Mouse (Mus musculus) stomach, embryonic 16.5 days (tissue): ENCODE results near the gene Bola2. TPM values are rescaled to one million over a fixed set of nuclear protein-coding genes. Genes with fewer than 3 reads are reported as not detected.

Experiments
- ATAC-seq: fragments of 200-750 bp; cut with Nextera tagmentation; 2 replicates; pipeline ENCODE4 v1.8.0; 2017; ENCODE audit warnings: moderate number of reproducible peaks, moderate TSS enrichment; ENCODE audit not compliant: insufficient read depth, low FRiP score
- H3K27ac ChIP-seq: fragments of 300-500 bp; sonication (generic); 2 replicates; pipeline ENCODE4 v1.5.1; 2014; ENCODE audit warnings: low read length
- H3K27me3 ChIP-seq: fragments of 300-500 bp; sonication (generic); 2 replicates; pipeline ENCODE4 v1.6.1; 2014; ENCODE audit warnings: low read length, control low read depth, mixed read lengths; ENCODE audit not compliant: control insufficient read depth, insufficient read depth
- H3K36me3 ChIP-seq: fragments of 300-500 bp; sonication (generic); 2 replicates; pipeline ENCODE4 v1.6.1; 2014; ENCODE audit warnings: low read length; ENCODE audit not compliant: control insufficient read depth, insufficient read depth
- H3K4me1 ChIP-seq: fragments of 300-500 bp; sonication (generic); 2 replicates; pipeline ENCODE4 v1.6.1; 2014; ENCODE audit warnings: low read length, control low read depth, mixed read lengths; ENCODE audit not compliant: control insufficient read depth, insufficient read depth
- H3K4me2 ChIP-seq: fragments of 300-500 bp; sonication (generic); 2 replicates; pipeline ENCODE4 v1.6.1; 2014; ENCODE audit warnings: low read depth, low read length, mixed read lengths
- H3K4me3 ChIP-seq: fragments of 300-500 bp; sonication (generic); replicated peaks from 2 replicates; pipeline ENCODE4 v1.5.1; 2014; ENCODE audit warnings: mild to moderate bottlenecking, low read length
- H3K9ac ChIP-seq: fragments of 300-500 bp; sonication (generic); 2 replicates; pipeline ENCODE4 v1.6.1; 2014; ENCODE audit warnings: low read length
- H3K9me3 ChIP-seq: fragments of 300-500 bp; sonication (generic); replicated peaks from 2 replicates; pipeline ENCODE4 v1.6.1; 2016; ENCODE audit warnings: low read length, control low read depth; ENCODE audit not compliant: control insufficient read depth
- WGBS: fragments of 180-500 bp; shearing (Covaris S2); extraction: QIAGEN DNeasy Blood & Tissue Kit; methylation state at CpG from one replicate; pipeline ENCODE4 v1.1.7; 2014; 5-methylcytosine and 5-hydroxymethylcytosine counted together
- polyA plus RNA-seq: library from polyadenylated mRNA; unstranded; fragments of >200 nt; fragmentation: Nextera tagmentation; extraction: Ambion mirVana; gene quantifications from 2 replicates; pipeline ENCODE4 v1.2.1, GENCODE M21; 2015

Gene Bola2
- polyA plus RNA-seq, 1 experiment from 2014 or later, result 107 TPM

GRCm38 (mm10) chr7:126693781-126694180 lies 1.4 kb upstream of the Bola2 start:
- H3K27ac ChIP-seq, result no peak overlapping the region
- peaks cover 14% of the 10 kb centered on the region for H3K4me1 ChIP-seq
- no peaks in the 10 kb centered on the region for H3K27me3 ChIP-seq
- no peak overlapping the region for H3K4me2 ChIP-seq
- no peaks in the 10 kb centered on the region for H3K9me3 ChIP-seq
- H3K4me3 ChIP-seq, result no peak overlapping the region
- peaks cover 12% of the 10 kb centered on the region; the same call in 1 of the 2 replicates for H3K36me3 ChIP-seq
- no peak for ATAC-seq
- H3K9ac ChIP-seq, result no peak overlapping the region
- 78% methylated on average over 7 of the region's 7 CpGs for WGBS

GRCm38 (mm10) chr7:126694441-126695051 lies 655 bp upstream of the Bola2 start:
- Histone ChIP-seq H3K9me3 (no peaks in the 10 kb centered on the region), H3K4me2 (peak overlapping the region; percentile 55), H3K4me3 (peak overlapping the region; percentile 70), H3K27ac (no peak overlapping the region; the same call in 1 of the 2 replicates), H3K9ac (peak overlapping the region; percentile 63; the same call in 1 of the 2 replicates), H3K36me3 (peaks cover 12% of the 10 kb centered on the region; the same call in 1 of the 2 replicates), H3K27me3 (no peaks in the 10 kb centered on the region), H3K4me1 (peaks cover 14% of the 10 kb centered on the region)
- no peak for ATAC-seq
- 44% methylated on average over 10 of the region's 10 CpGs for WGBS

GRCm38 (mm10) chr7:126695631-126696207 lies 518 bp downstream of the Bola2 start, which contains the start of gene Slx1b:
TSS of gene Slx1b (minus strand) at chr7:126695784.
- peak within 1 kb of the TSS; percentile 96 for H3K27ac ChIP-seq
- H3K9ac ChIP-seq, result peak within 1 kb of the TSS; percentile 90
- ATAC-seq, result peak; percentile 96
- H3K4me1 ChIP-seq, result peaks cover 14% of the 10 kb centered on the region
- H3K9me3 ChIP-seq, result no peaks in the 10 kb centered on the region
- WGBS, result under 1% methylated on average over 40 of the region's 40 CpGs
- peaks cover 12% of the 10 kb centered on the region; the same call in 1 of the 2 replicates for H3K36me3 ChIP-seq
- H3K27me3 ChIP-seq, result no peaks in the 10 kb centered on the region
- peak within 1 kb of the TSS; percentile 70 for H3K4me3 ChIP-seq
- peak within 1 kb of the TSS; percentile 91 for H3K4me2 ChIP-seq

DNA sequence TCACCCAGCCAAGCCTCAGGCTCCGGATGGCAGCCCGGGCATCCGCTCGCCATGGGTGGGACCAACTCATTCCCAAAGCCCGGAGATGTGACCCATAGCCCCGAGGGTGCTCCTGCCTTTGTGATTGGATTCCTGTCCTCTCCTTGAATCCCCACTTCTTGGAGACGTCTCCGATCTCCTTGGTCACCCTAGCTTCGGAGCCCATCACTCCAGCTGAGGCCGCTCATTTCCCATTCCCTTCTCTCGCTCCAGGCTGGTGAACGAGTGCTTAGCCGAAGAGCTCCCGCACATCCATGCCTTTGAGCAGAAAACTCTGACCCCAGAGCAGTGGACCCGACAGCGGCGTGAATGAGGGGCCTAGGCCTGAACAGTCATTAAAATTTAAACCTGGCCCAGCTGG lies 1.1 kb downstream of the Bola2 start:
- peak overlapping the region; percentile 83 for H3K9ac ChIP-seq
- peaks cover 9% of the 10 kb centered on the region; the same call in 1 of the 2 replicates for H3K36me3 ChIP-seq
- no peaks in the 10 kb centered on the region for H3K9me3 ChIP-seq
- ATAC-seq, result 0 out of 2 replicates have a peak, but pooled peaks have one; percentile 3
- H3K27me3 ChIP-seq, result no peaks in the 10 kb centered on the region
- peak overlapping the region; percentile 70 for H3K4me3 ChIP-seq
- 4% methylated on average over 17 of the region's 17 CpGs for WGBS
- H3K4me1 ChIP-seq, result peaks cover 19% of the 10 kb centered on the region
- peak overlapping the region; percentile 91 for H3K4me2 ChIP-seq
- no peak overlapping the region for H3K27ac ChIP-seq

DNA sequence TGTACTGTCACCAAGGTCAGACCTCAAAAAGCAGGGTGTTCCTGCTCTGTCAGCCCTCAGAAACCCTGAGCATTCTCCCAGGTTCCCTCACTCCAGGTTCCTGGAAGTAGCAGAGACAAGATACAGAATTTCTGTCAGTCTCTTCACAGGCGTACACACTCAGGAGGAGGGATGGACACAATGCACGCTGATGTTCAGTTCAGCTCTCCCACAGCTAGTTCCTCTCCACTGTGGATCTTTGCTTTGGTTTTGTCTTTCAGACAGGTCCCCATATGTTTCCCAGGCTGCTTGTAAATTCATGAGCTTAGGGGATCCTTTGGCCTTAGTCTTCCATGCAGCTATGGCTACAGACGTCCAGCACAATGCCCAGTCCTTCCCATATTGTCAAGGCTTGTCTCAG lies 1.7 kb downstream of the Bola2 start:
- Histone ChIP-seq H3K4me3 (peak overlapping the region; percentile 70), H3K27me3 (no peaks in the 10 kb centered on the region), H3K36me3 (0 out of 2 replicates have a peak, but pooled peaks cover 5% of the 10 kb centered on the region), H3K4me2 (peak overlapping the region; percentile 91), H3K9ac (peak overlapping the region; percentile 83; the same call in 1 of the 2 replicates), H3K4me1 (peaks cover 20% of the 10 kb centered on the region), H3K27ac (no peak overlapping the region), H3K9me3 (no peaks in the 10 kb centered on the region)
- 80% methylated on average over 3 of the region's 3 CpGs for WGBS
- ATAC-seq, result no peak

- Histone ChIP-seq H3K9me3 (no peaks in the 10 kb centered on the region), H3K4me3 (no peak overlapping the region), H3K27ac (no peak overlapping the region), H3K4me2 (no peak overlapping the region), H3K4me1 (peaks cover 20% of the 10 kb centered on the region), H3K36me3 (no peaks in the 10 kb centered on the region), H3K9ac (no peak overlapping the region), H3K27me3 (peaks cover 5% of the 10 kb centered on the region; the same call in 1 of the 2 replicates)
- no peak for ATAC-seq
- WGBS, result 87% methylated on average over 8 of the region's 8 CpGs
Observed at GRCm38 (mm10) chr7:126697838-126698237, 2.6 kb downstream of the Bola2 start.

- ATAC-seq, result peak; percentile 2; the same call in 1 of the 2 replicates
- Histone ChIP-seq H3K4me1 (peaks cover 24% of the 10 kb centered on the region), H3K4me3 (no peak overlapping the region), H3K27ac (no peak overlapping the region), H3K27me3 (peaks cover 10% of the 10 kb centered on the region; the same call in 1 of the 2 replicates), H3K9me3 (no peaks in the 10 kb centered on the region), H3K36me3 (no peaks in the 10 kb centered on the region), H3K9ac (no peak overlapping the region), H3K4me2 (peak overlapping the region; percentile 38; the same call in 1 of the 2 replicates)
- WGBS, result 79% methylated on average over 25 of the region's 25 CpGs
Observed at GRCm38 (mm10) chr7:126700063-126701015, 5.1 kb downstream of the Bola2 start.

- Histone ChIP-seq H3K4me3 (no peak overlapping the region; the same call in 1 of the 2 replicates), H3K27me3 (peaks cover 10% of the 10 kb centered on the region; the same call in 1 of the 2 replicates), H3K9me3 (no peaks in the 10 kb centered on the region), H3K27ac (no peak overlapping the region), H3K4me1 (peaks cover 24% of the 10 kb centered on the region), H3K4me2 (peak overlapping the region; percentile 38), H3K36me3 (no peaks in the 10 kb centered on the region), H3K9ac (no peak overlapping the region; the same call in 1 of the 2 replicates)
- WGBS, result under 1% methylated on average over 11 of the region's 11 CpGs
- peak; percentile 42; the same call in 1 of the 2 replicates for ATAC-seq
Observed at GRCm38 (mm10) chr7:126701070-126701469, 5.9 kb downstream of the Bola2 start.
